Mouse (Mus musculus) liver, embryonic 15.5 days (tissue): ENCODE data around the gene Evc. TPM values are rescaled to one million over a fixed set of nuclear protein-coding genes. Genes with fewer than 3 reads are reported as not detected.

Experiments
- ATAC-seq: fragments of 200-750 bp; cut with Nextera tagmentation; 2 replicates; pipeline ENCODE4 v1.8.0; 2017; ENCODE audit warnings: moderate number of reproducible peaks, mild to moderate bottlenecking, moderate library complexity; ENCODE audit not compliant: insufficient read depth
- H3K27ac ChIP-seq: fragments of 300-500 bp; sonication (generic); replicated peaks from 2 replicates; pipeline ENCODE4 v1.5.1; 2015; ENCODE audit warnings: mild to moderate bottlenecking, inconsistent platforms
- H3K27me3 ChIP-seq: fragments of 300-500 bp; sonication (generic); 2 replicates; pipeline ENCODE4 v1.6.1; 2015; ENCODE audit warnings: mild to moderate bottlenecking, inconsistent platforms
- H3K36me3 ChIP-seq: fragments of 300-500 bp; sonication (generic); replicated peaks from 2 replicates; pipeline ENCODE4 v1.6.1; 2015; ENCODE audit warnings: moderate library complexity, mild to moderate bottlenecking, inconsistent platforms
- H3K4me1 ChIP-seq: fragments of 300-500 bp; sonication (generic); replicated peaks from 2 replicates; pipeline ENCODE4 v1.6.1; 2015; ENCODE audit warnings: inconsistent platforms
- H3K4me2 ChIP-seq: fragments of 300-500 bp; sonication (generic); 2 replicates; pipeline ENCODE4 v1.6.1; 2015; ENCODE audit warnings: moderate library complexity, mild to moderate bottlenecking, inconsistent platforms
- H3K4me3 ChIP-seq: fragments of 300-500 bp; sonication (generic); replicated peaks from 2 replicates; pipeline ENCODE4 v1.5.1; 2015; ENCODE audit warnings: mild to moderate bottlenecking, inconsistent platforms
- H3K9ac ChIP-seq: fragments of 300-500 bp; sonication (generic); 2 replicates; pipeline ENCODE4 v1.6.1; 2015; ENCODE audit warnings: moderate library complexity, mild to moderate bottlenecking, inconsistent platforms
- H3K9me3 ChIP-seq: fragments of 300-500 bp; sonication (generic); replicated peaks from 2 replicates; pipeline ENCODE4 v1.6.1; 2016; ENCODE audit warnings: inconsistent platforms
- WGBS: fragments of 180-500 bp; shearing (Covaris S2); methylation state at CpG from one replicate; pipeline ENCODE4 v1.1.7; 2015; ENCODE audit warnings: mixed read lengths; ENCODE audit not compliant: insufficient replicate concordance; 5-methylcytosine and 5-hydroxymethylcytosine counted together
- polyA plus RNA-seq: library from polyadenylated mRNA; unstranded; fragments of >200 nt; fragmentation: Nextera tagmentation; extraction: Ambion mirVana; gene quantifications from 2 replicates; pipeline ENCODE4 v1.2.1, GENCODE M21; 2015

Evc gene
- polyA plus RNA-seq, 1 experiment from 2014 or later: 1.0 TPM

- WGBS: under 1% methylated on average over 27 of the region's 27 CpGs
- H3K27ac ChIP-seq: no peak within 1 kb of the TSS
- 0 out of 2 replicates have a peak within 1 kb of the TSS, but pooled peaks have one; percentile 8 for H3K9ac ChIP-seq
- H3K27me3 ChIP-seq: peaks cover 36% of the 10 kb centered on the region
- H3K4me3 ChIP-seq: peak within 1 kb of the TSS; percentile 52
- no peaks in the 10 kb centered on the region for H3K36me3 ChIP-seq
- peak within 1 kb of the TSS; percentile 72 for H3K4me2 ChIP-seq
- no peaks in the 10 kb centered on the region for H3K9me3 ChIP-seq
- 0 out of 2 replicates have a peak, but pooled peaks cover 7% of the 10 kb centered on the region for H3K4me1 ChIP-seq
- no peak for ATAC-seq
Observed at GRCm38 (mm10) chr5:37338288-37338687, 1.6 kb upstream of the Evc start, which contains the start of gene Evc2. Gene Evc2 (plus strand): TSS chr5:37338499.

GRCm38 (mm10) chr5:37337696-37338095, 1.0 kb upstream of the Evc start:
- Histone ChIP-seq H3K4me2 (peak overlapping the region; percentile 66), H3K27ac (no peak overlapping the region), H3K27me3 (peaks cover 36% of the 10 kb centered on the region), H3K4me3 (no peak overlapping the region), H3K4me1 (0 out of 2 replicates have a peak, but pooled peaks cover 7% of the 10 kb centered on the region), H3K9me3 (no peaks in the 10 kb centered on the region), H3K36me3 (no peaks in the 10 kb centered on the region), H3K9ac (0 out of 2 replicates have a peak overlapping the region, but pooled peaks have one; percentile 8)
- no peak for ATAC-seq
- WGBS: 67% methylated on average over 3 of the region's 3 CpGs

GRCm38 (mm10) chr5:37335061-37335460, 1.6 kb downstream of the Evc start:
- 0 out of 2 replicates have a peak, but pooled peaks cover 7% of the 10 kb centered on the region for H3K4me1 ChIP-seq
- no peak for ATAC-seq
- H3K4me2 ChIP-seq: no peak overlapping the region
- no peaks in the 10 kb centered on the region for H3K36me3 ChIP-seq
- no peak overlapping the region for H3K9ac ChIP-seq
- WGBS: 30% methylated on average over 3 of the region's 3 CpGs
- no peak overlapping the region for H3K4me3 ChIP-seq
- H3K9me3 ChIP-seq: no peaks in the 10 kb centered on the region
- H3K27me3 ChIP-seq: peaks cover 36% of the 10 kb centered on the region
- no peak overlapping the region for H3K27ac ChIP-seq

GRCm38 (mm10) chr5:37332066-37332465, 4.6 kb downstream of the Evc start:
- ATAC-seq: no peak
- Histone ChIP-seq H3K36me3 (no peaks in the 10 kb centered on the region), H3K27ac (no peak overlapping the region), H3K9ac (no peak overlapping the region), H3K4me1 (0 out of 2 replicates have a peak, but pooled peaks cover 2% of the 10 kb centered on the region), H3K9me3 (no peaks in the 10 kb centered on the region), H3K4me2 (no peak overlapping the region), H3K4me3 (no peak overlapping the region), H3K27me3 (peaks cover 16% of the 10 kb centered on the region)
- 46% methylated on average over 4 of the region's 4 CpGs for WGBS

- Histone ChIP-seq H3K4me3 (no peak overlapping the region), H3K9me3 (no peaks in the 10 kb centered on the region), H3K27ac (no peak overlapping the region), H3K4me1 (no peaks in the 10 kb centered on the region), H3K9ac (no peak overlapping the region), H3K4me2 (no peak overlapping the region), H3K27me3 (peaks cover 7% of the 10 kb centered on the region; the same call in 1 of the 2 replicates), H3K36me3 (no peaks in the 10 kb centered on the region)
- ATAC-seq: peak; percentile 62; the same call in 1 of the 2 replicates
- 63% methylated on average over 2 of the region's 2 CpGs for whole genome bisulfite sequencing
Observed at GRCm38 (mm10) chr5:37331133-37331505, 5.6 kb downstream of the Evc start.

GRCm38 (mm10) chr5:37330449-37331132, 6.1 kb downstream of the Evc start:
- 45% methylated on average over 8 of the region's 8 CpGs for WGBS
- no peaks in the 10 kb centered on the region for H3K4me1 ChIP-seq
- no peaks in the 10 kb centered on the region for H3K36me3 ChIP-seq
- no peak overlapping the region for H3K27ac ChIP-seq
- peaks cover 2% of the 10 kb centered on the region; the same call in 1 of the 2 replicates for H3K27me3 ChIP-seq
- ATAC-seq: no peak
- no peak overlapping the region for H3K9ac ChIP-seq
- no peak overlapping the region for H3K4me2 ChIP-seq
- H3K9me3 ChIP-seq: no peaks in the 10 kb centered on the region
- H3K4me3 ChIP-seq: no peak overlapping the region

GRCm38 (mm10) chr5:37326675-37327074, 10.0 kb downstream of the Evc start:
- 72% methylated on average over 6 of the region's 6 CpGs for WGBS
- Histone ChIP-seq H3K9ac (no peak overlapping the region), H3K36me3 (no peaks in the 10 kb centered on the region), H3K4me3 (no peak overlapping the region), H3K27me3 (no peaks in the 10 kb centered on the region), H3K4me1 (no peaks in the 10 kb centered on the region), H3K27ac (no peak overlapping the region), H3K4me2 (no peak overlapping the region), H3K9me3 (no peaks in the 10 kb centered on the region)
- ATAC-seq: no peak

- H3K4me3 ChIP-seq: no peak overlapping the region
Observed at GRCm38 (mm10) chr5:37320761-37321160, 15.9 kb downstream of the Evc start.

GRCm38 (mm10) chr5:37320174-37320573, 16.5 kb downstream of the Evc start:
- Histone ChIP-seq H3K9me3 (no peaks in the 10 kb centered on the region), H3K4me3 (no peak overlapping the region), H3K27ac (no peak overlapping the region), H3K36me3 (no peaks in the 10 kb centered on the region), H3K27me3 (no peaks in the 10 kb centered on the region), H3K9ac (no peak overlapping the region), H3K4me1 (no peaks in the 10 kb centered on the region), H3K4me2 (no peak overlapping the region)
- 53% methylated on average over 3 of the region's 3 CpGs for WGBS
- ATAC-seq: no peak

More at GRCm38 (mm10) chr5:37320761-37321160, 15.9 kb downstream of the Evc start:
- ATAC-seq: no peak
- H3K4me2 ChIP-seq: no peak overlapping the region
- H3K36me3 ChIP-seq: no peaks in the 10 kb centered on the region
- H3K27ac ChIP-seq: no peak overlapping the region
- no peak overlapping the region for H3K9ac ChIP-seq
- no peaks in the 10 kb centered on the region for H3K4me1 ChIP-seq
- no peaks in the 10 kb centered on the region for H3K9me3 ChIP-seq
- no peaks in the 10 kb centered on the region for H3K27me3 ChIP-seq
- WGBS: 56% methylated on average over 4 of the region's 4 CpGs

- H3K4me1 ChIP-seq: no peaks in the 10 kb centered on the region
- no peaks in the 10 kb centered on the region for H3K9me3 ChIP-seq
- no peaks in the 10 kb centered on the region for H3K36me3 ChIP-seq
- H3K4me3 ChIP-seq: no peak overlapping the region
- 64% methylated on average over 6 of the region's 6 CpGs for WGBS
- H3K9ac ChIP-seq: no peak overlapping the region
- no peak for ATAC-seq
- H3K27ac ChIP-seq: no peak overlapping the region
- H3K27me3 ChIP-seq: no peaks in the 10 kb centered on the region
- H3K4me2 ChIP-seq: no peak overlapping the region
Observed at GRCm38 (mm10) chr5:37318715-37319114, 18.0 kb downstream of the Evc start.

GRCm38 (mm10) chr5:37312980-37313722, 23.5 kb downstream of the Evc start:
- Histone ChIP-seq H3K4me1 (no peaks in the 10 kb centered on the region), H3K27ac (no peak overlapping the region), H3K4me3 (no peak overlapping the region), H3K36me3 (no peaks in the 10 kb centered on the region), H3K9me3 (no peaks in the 10 kb centered on the region), H3K4me2 (no peak overlapping the region), H3K9ac (no peak overlapping the region), H3K27me3 (no peaks in the 10 kb centered on the region)
- WGBS: 70% methylated on average over 12 of the region's 12 CpGs
- no peak for ATAC-seq
